ENCODE assay signal across 8 mouse cellular contexts in the genomic region with DNA sequence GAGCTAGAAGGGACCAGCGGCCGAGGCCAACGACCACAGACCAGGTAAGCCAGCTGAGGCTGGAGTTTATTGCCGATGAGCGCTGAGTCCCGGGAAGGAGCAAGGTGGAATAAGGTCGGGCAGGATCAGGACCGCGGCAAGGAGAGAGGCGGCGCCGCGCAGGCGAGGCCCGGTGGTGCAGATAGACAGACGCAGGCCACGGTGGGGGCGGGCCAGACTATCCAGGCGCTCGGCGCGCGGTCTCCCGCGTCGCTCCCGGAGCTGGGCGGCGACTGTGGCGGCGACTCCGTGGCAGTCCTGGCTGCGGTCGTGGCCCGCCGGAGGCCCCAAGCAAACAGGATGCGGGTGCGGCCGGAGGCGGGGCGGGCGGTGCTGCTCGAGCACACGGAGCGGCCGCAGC. TPM values are rescaled to one million over a fixed set of nuclear protein-coding genes. Genes with fewer than 3 reads are reported as not detected.
DNase-seq lines count a peak whose midpoint lies in the region; ATAC-seq lines count a peak whose summit lies in the region.

No protein-coding gene starts in this region.

- WGBS in intestine, embryonic 14.5 days: under 1% methylated on average over 46 of the region's 46 CpGs

- peaks cover 24% of the 10 kb centered on the region for H3K36me3 ChIP-seq in intestine, embryonic 14.5 days (ENCODE audit: control insufficient read depth, insufficient read depth, low read length)
- peaks cover 60% of the 10 kb centered on the region for H3K36me3 ChIP-seq in megakaryocyte, embryonic 14.5 days (replicated peaks; ENCODE audit: low read length)

- H3K4me1 ChIP-seq in intestine, embryonic 14.5 days (replicated peaks; ENCODE audit: control insufficient read depth, insufficient read depth, low read length): peaks cover 23% of the 10 kb centered on the region
- peaks cover 72% of the 10 kb centered on the region for H3K4me1 ChIP-seq in megakaryocyte, embryonic 14.5 days

- H3K9ac ChIP-seq in intestine, embryonic 14.5 days (ENCODE audit: low read length): peak overlapping the region; percentile 69

- H3K4me3 ChIP-seq in intestine, embryonic 14.5 days (ENCODE audit: low read depth, low read length): peak overlapping the region; percentile 68
- H3K4me3 ChIP-seq in megakaryocyte, embryonic 14.5 days (replicated peaks): peak overlapping the region; percentile 99

- peak; percentile 83 to 90 for DNase-seq in adrenal gland, adult (ENCODE audit: inconsistent age in 2 of 2, low spot score in 1 of 2)
- DNase-seq in gastrocnemius, postnatal 10 days: peak; percentile 71
- DNase-seq in intestine, embryonic 14.5 days (ENCODE audit: low spot score): peak; percentile 83
- peak; percentile 73 to 76 for DNase-seq in left cerebral cortex, postnatal 25 days (ENCODE audit: low spot score in 2 of 2)
- DNase-seq in right cerebral cortex, postnatal 14 days: peak; percentile 75
- DNase-seq in urinary bladder, postnatal 36 days (ENCODE audit: low spot score in 2 of 2): peak; percentile 52 to 70

- peak overlapping the region; percentile 87 for H3K4me2 ChIP-seq in intestine, embryonic 14.5 days (ENCODE audit: low read length)

- peak overlapping the region; percentile 89 for H3K27ac ChIP-seq in intestine, embryonic 14.5 days (ENCODE audit: low read depth)

- no peaks in the 10 kb centered on the region for H3K27me3 ChIP-seq in intestine, embryonic 14.5 days (replicated peaks; ENCODE audit: control insufficient read depth, insufficient read depth, low read length)
- H3K27me3 ChIP-seq in megakaryocyte, embryonic 14.5 days (replicated peaks): no peaks in the 10 kb centered on the region

- no peaks in the 10 kb centered on the region for H3K9me3 ChIP-seq in intestine, embryonic 14.5 days (ENCODE audit: control insufficient read depth, low read length)
- no peaks in the 10 kb centered on the region for H3K9me3 ChIP-seq in megakaryocyte, embryonic 14.5 days

- ATAC-seq in common myeloid progenitor, adult 5-6 weeks (replicated peaks; ENCODE audit: low read depth, poor library complexity, severe bottlenecking): peak; percentile 31
- ATAC-seq in intestine, embryonic 14.5 days (replicated peaks; ENCODE audit: low FRiP score, low TSS enrichment, low read depth): peak; percentile 83

- intact Hi-C loops in left cerebral cortex, postnatal 25 days (cut with DNase I): loop anchor here (5.0 kb wide), 1 partner anchor 175 kb away; a partner anchor contains a TSS

RNA-seq across cellular contexts. Expression of a gene that starts 0.7 kb away (rescaled TPM):
- 15.1 and 18.0 TPM in 2 replicates for total RNA-seq in common myeloid progenitor, adult 5-6 weeks (2017)
- 10 to 100 TPM; 11.0 to 11.7 TPM for total RNA-seq in gastrocnemius, postnatal 10 days (2021)
- 16.0 and 18.1 TPM in 2 replicates for polyA plus RNA-seq in intestine, embryonic 14.5 days (2014; fragmentation: Nextera tagmentation; extraction: Ambion mirVana)
- 10 to 100 TPM; 32.5 to 34.8 TPM for total RNA-seq in left cerebral cortex, postnatal 25 days (2021)
- polyA plus RNA-seq in megakaryocyte, embryonic 14.5 days (2012; ENCODE audit: insufficient read depth, low replicate concordance): 53.8 and 168 TPM in 2 replicates

RNA-seq across cellular contexts. Expression of a gene that starts 13.3 kb away (rescaled TPM):
- 0.55 TPM in 1 of 2 replicates, not detected in the other for total RNA-seq in common myeloid progenitor, adult 5-6 weeks (2017)
- total RNA-seq in gastrocnemius, postnatal 10 days (2021): 1 to 10 TPM; 3.2 to 3.3 TPM
- 1.8 and 2.3 TPM in 2 replicates for polyA plus RNA-seq in intestine, embryonic 14.5 days (2014; fragmentation: Nextera tagmentation; extraction: Ambion mirVana)
- 1 to 10 TPM in 1 of 2 experiments, under 1 TPM in 1; 0.78 to 2.2 TPM for total RNA-seq in left cerebral cortex, postnatal 25 days (2021)
- 2.0 and 6.6 TPM in 2 replicates for polyA plus RNA-seq in megakaryocyte, embryonic 14.5 days (2012; ENCODE audit: insufficient read depth, low replicate concordance)

RNA-seq across cellular contexts. Expression of a gene that starts 13.9 kb away (rescaled TPM):
- 53.6 and 123 TPM in 2 replicates for total RNA-seq in common myeloid progenitor, adult 5-6 weeks (2017)
- 10 to 100 TPM; 34.0 to 47.6 TPM for total RNA-seq in gastrocnemius, postnatal 10 days (2021)
- polyA plus RNA-seq in intestine, embryonic 14.5 days (2014; fragmentation: Nextera tagmentation; extraction: Ambion mirVana): 14.4 and 19.0 TPM in 2 replicates
- total RNA-seq in left cerebral cortex, postnatal 25 days (2021): 10 to 100 TPM; 81.6 to 86.9 TPM
- polyA plus RNA-seq in megakaryocyte, embryonic 14.5 days (2012; ENCODE audit: insufficient read depth, low replicate concordance): 27.8 and 101 TPM in 2 replicates

RNA-seq across cellular contexts. Expression of a gene that starts 28.7 kb away (rescaled TPM):
- 1.1 and 3.1 TPM in 2 replicates for total RNA-seq in common myeloid progenitor, adult 5-6 weeks (2017)
- total RNA-seq in gastrocnemius, postnatal 10 days (2021): under 1 TPM; 0.16 to 0.41 TPM
- polyA plus RNA-seq in intestine, embryonic 14.5 days (2014; fragmentation: Nextera tagmentation; extraction: Ambion mirVana): 0.09 TPM in 1 of 2 replicates, not detected in the other
- total RNA-seq in left cerebral cortex, postnatal 25 days (2021): under 1 TPM; 0.71 to 0.87 TPM
- polyA plus RNA-seq in megakaryocyte, embryonic 14.5 days (2012; ENCODE audit: insufficient read depth, low replicate concordance): 0.04 TPM in 1 of 2 replicates, not detected in the other

RNA-seq across cellular contexts. Expression of a gene that starts 35.5 kb away (rescaled TPM):
- total RNA-seq in common myeloid progenitor, adult 5-6 weeks (2017): 1.4 and 2.5 TPM in 2 replicates
- total RNA-seq in gastrocnemius, postnatal 10 days (2021): 1 to 10 TPM; 4.6 to 6.1 TPM
- 4.1 and 4.9 TPM in 2 replicates for polyA plus RNA-seq in intestine, embryonic 14.5 days (2014; fragmentation: Nextera tagmentation; extraction: Ambion mirVana)
- 10 to 100 TPM in 1 of 2 experiments, 1 to 10 TPM in 1; 9.2 to 10.9 TPM for total RNA-seq in left cerebral cortex, postnatal 25 days (2021)
- polyA plus RNA-seq in megakaryocyte, embryonic 14.5 days (2012; ENCODE audit: insufficient read depth, low replicate concordance): 1,043 and 5,254 TPM in 2 replicates

Comparison
In these comparisons a context has a peak if more than half of its experiments do, and no peak if none do; other contexts are left out.
1. Peak in every context shown above with its lines: DNase-seq, ATAC-seq, H3K4me3 ChIP-seq and H3K27ac ChIP-seq.